Mouse (Mus musculus): ENCODE data around the gene Ubiad1. TPM values are rescaled to one million over a fixed set of nuclear protein-coding genes. Genes with fewer than 3 reads are reported as not detected.

The Ubiad1 gene
- polyA plus RNA-seq, 1 experiment, result 3.4 TPM

GRCm38 (mm10) chr4:148417074-148417526 lies 27.5 kb downstream of the Ubiad1 start:
- no peak for TF ChIP-seq FLI1 (IDR thresholded peaks at IDR 0.05; ENCODE audit: low read length)
- TF ChIP-seq GATA1 (IDR thresholded peaks at IDR 0.05; ENCODE audit: borderline replicate concordance, low read length), result no peak
- no peak overlapping the region for H3K4me3 ChIP-seq (replicated peaks)
- no peaks in the 10 kb centered on the region for H3K36me3 ChIP-seq (replicated peaks; ENCODE audit: low read length)
- H3K9me3 ChIP-seq, result no peaks in the 10 kb centered on the region
- H3K4me1 ChIP-seq, result peaks cover 11% of the 10 kb centered on the region
- peaks cover 61% of the 10 kb centered on the region for H3K27me3 ChIP-seq (replicated peaks)

- Histone ChIP-seq H3K36me3 (replicated peaks; ENCODE audit: low read length) (no peaks in the 10 kb centered on the region), H3K4me1 (peaks cover 8% of the 10 kb centered on the region), H3K4me3 (replicated peaks) (no peak overlapping the region), H3K27me3 (replicated peaks) (peaks cover 67% of the 10 kb centered on the region), H3K9me3 (no peaks in the 10 kb centered on the region)
- TF ChIP-seq GATA1 (IDR thresholded peaks at IDR 0.05; ENCODE audit: borderline replicate concordance, low read length), result no peak
- no peak for TF ChIP-seq FLI1 (IDR thresholded peaks at IDR 0.05; ENCODE audit: low read length)
These were observed 29.0 kb downstream of the Ubiad1 start for GRCm38 (mm10) chr4:148415575-148415974.

GRCm38 (mm10) chr4:148408256-148408975 lies 36.2 kb downstream of the Ubiad1 start:
- Histone ChIP-seq H3K4me1 (peaks cover 14% of the 10 kb centered on the region), H3K4me3 (replicated peaks) (no peak overlapping the region), H3K27me3 (replicated peaks) (peaks cover 71% of the 10 kb centered on the region), H3K9me3 (no peaks in the 10 kb centered on the region), H3K36me3 (replicated peaks; ENCODE audit: low read length) (no peaks in the 10 kb centered on the region)
- no peak for TF ChIP-seq FLI1 (IDR thresholded peaks at IDR 0.05; ENCODE audit: low read length)
- TF ChIP-seq GATA1 (IDR thresholded peaks at IDR 0.05; ENCODE audit: borderline replicate concordance, low read length), result no peak

GRCm38 (mm10) chr4:148405255-148405788 lies 39.2 kb downstream of the Ubiad1 start:
- no peak overlapping the region for H3K4me3 ChIP-seq (replicated peaks)
- peaks cover 80% of the 10 kb centered on the region for H3K27me3 ChIP-seq (replicated peaks)
- TF ChIP-seq GATA1 (IDR thresholded peaks at IDR 0.05; ENCODE audit: borderline replicate concordance, low read length), result no peak
- no peak for TF ChIP-seq FLI1 (IDR thresholded peaks at IDR 0.05; ENCODE audit: low read length)
- no peaks in the 10 kb centered on the region for H3K9me3 ChIP-seq
- H3K36me3 ChIP-seq (replicated peaks; ENCODE audit: low read length), result no peaks in the 10 kb centered on the region
- peaks cover 25% of the 10 kb centered on the region for H3K4me1 ChIP-seq

- TF ChIP-seq FLI1 (IDR thresholded peaks at IDR 0.05; ENCODE audit: low read length) (no peak), GATA1 (IDR thresholded peaks at IDR 0.05; ENCODE audit: borderline replicate concordance, low read length) (no peak)
- H3K27me3 ChIP-seq (replicated peaks), result peaks cover 85% of the 10 kb centered on the region
These were observed 39.8 kb downstream of the Ubiad1 start for GRCm38 (mm10) chr4:148404748-148405147.

GRCm38 (mm10) chr4:148403402-148403801 lies 41.2 kb downstream of the Ubiad1 start:
- H3K4me3 ChIP-seq (replicated peaks), result no peak overlapping the region
- peaks cover 81% of the 10 kb centered on the region for H3K27me3 ChIP-seq (replicated peaks)
- peaks cover 25% of the 10 kb centered on the region for H3K4me1 ChIP-seq
- H3K36me3 ChIP-seq (replicated peaks; ENCODE audit: low read length), result no peaks in the 10 kb centered on the region
- no peaks in the 10 kb centered on the region for H3K9me3 ChIP-seq
- TF ChIP-seq GATA1 (IDR thresholded peaks at IDR 0.05; ENCODE audit: borderline replicate concordance, low read length) (no peak), FLI1 (IDR thresholded peaks at IDR 0.05; ENCODE audit: low read length) (no peak)

More at GRCm38 (mm10) chr4:148404748-148405147, 39.8 kb downstream of the Ubiad1 start:
- Histone ChIP-seq H3K9me3 (no peaks in the 10 kb centered on the region), H3K4me1 (peaks cover 25% of the 10 kb centered on the region), H3K4me3 (replicated peaks) (no peak overlapping the region), H3K36me3 (replicated peaks; ENCODE audit: low read length) (no peaks in the 10 kb centered on the region)

GRCm38 (mm10) chr4:148399437-148400094 lies 45.0 kb downstream of the Ubiad1 start:
- TF ChIP-seq FLI1 (IDR thresholded peaks at IDR 0.05; ENCODE audit: low read length) (no peak), GATA1 (IDR thresholded peaks at IDR 0.05; ENCODE audit: borderline replicate concordance, low read length) (no peak)
- Histone ChIP-seq H3K9me3 (peaks cover 14% of the 10 kb centered on the region), H3K27me3 (replicated peaks) (peaks cover 71% of the 10 kb centered on the region), H3K4me3 (replicated peaks) (no peak overlapping the region), H3K36me3 (replicated peaks; ENCODE audit: low read length) (no peaks in the 10 kb centered on the region), H3K4me1 (peaks cover 13% of the 10 kb centered on the region)

GRCm38 (mm10) chr4:148397531-148398287 lies 46.9 kb downstream of the Ubiad1 start:
- peaks cover 11% of the 10 kb centered on the region for H3K4me1 ChIP-seq
- H3K27me3 ChIP-seq (replicated peaks), result peaks cover 67% of the 10 kb centered on the region
- TF ChIP-seq GATA1 (IDR thresholded peaks at IDR 0.05; ENCODE audit: borderline replicate concordance, low read length), result no peak
- H3K4me3 ChIP-seq (replicated peaks), result no peak overlapping the region
- H3K9me3 ChIP-seq, result peaks cover 14% of the 10 kb centered on the region
- H3K36me3 ChIP-seq (replicated peaks; ENCODE audit: low read length), result no peaks in the 10 kb centered on the region

GRCm38 (mm10) chr4:148397113-148397512 lies 47.5 kb downstream of the Ubiad1 start:
- H3K36me3 ChIP-seq (replicated peaks; ENCODE audit: low read length), result no peaks in the 10 kb centered on the region
- peaks cover 11% of the 10 kb centered on the region for H3K4me1 ChIP-seq
- peaks cover 14% of the 10 kb centered on the region for H3K9me3 ChIP-seq
- no peak overlapping the region for H3K4me3 ChIP-seq (replicated peaks)
- H3K27me3 ChIP-seq (replicated peaks), result peaks cover 68% of the 10 kb centered on the region
- no peak for TF ChIP-seq GATA1 (IDR thresholded peaks at IDR 0.05; ENCODE audit: borderline replicate concordance, low read length)
- no peak for TF ChIP-seq FLI1 (IDR thresholded peaks at IDR 0.05; ENCODE audit: low read length)
